Mouse (Mus musculus) right cerebral cortex, postnatal 10 days (tissue): ENCODE data around the gene Ccdc86.
A peak's percentile ranks its signal among the peaks of the same experiment; 100 is the strongest.

Experiments
- DNase-seq, 2 experiments: peaks; one replicate each; pipeline ENCODE4 v3.0.0; 2021; ENCODE audit warnings: low spot score in 2 of 2

Gene Ccdc86

GRCm38 (mm10) chr19:10949112-10949511 is at the start of gene Ccdc86:
Gene Ccdc86 (minus strand): TSS chr19:10949266.
- peak; percentile 98 for DNase-seq

- DNase-seq = no peak
These were observed 44.1 kb upstream of the Ccdc86 start, which contains the start of gene Ms4a15 for GRCm38 (mm10) chr19:10993150-10993549. Gene Ms4a15 (minus strand): TSS chr19:10993250.

- DNase-seq = no peak
These were observed 42.8 kb upstream of the Ccdc86 start for GRCm38 (mm10) chr19:10991911-10992310.

- DNase-seq = no peak
These were observed 41.7 kb upstream of the Ccdc86 start for GRCm38 (mm10) chr19:10990751-10991150.

GRCm38 (mm10) chr19:10988563-10988962 is 39.5 kb upstream of the Ccdc86 start:
- no peak for DNase-seq

- peak in 1 of 2 experiments; percentile 17 for DNase-seq
These were observed 36.8 kb upstream of the Ccdc86 start for GRCm38 (mm10) chr19:10985889-10986288.

- DNase-seq = no peak
These were observed 35.5 kb upstream of the Ccdc86 start for GRCm38 (mm10) chr19:10984551-10984950.

GRCm38 (mm10) chr19:10983146-10983545 is 34.1 kb upstream of the Ccdc86 start:
- DNase-seq = no peak

GRCm38 (mm10) chr19:10980210-10980609 is 31.1 kb upstream of the Ccdc86 start:
- DNase-seq = no peak

DNA sequence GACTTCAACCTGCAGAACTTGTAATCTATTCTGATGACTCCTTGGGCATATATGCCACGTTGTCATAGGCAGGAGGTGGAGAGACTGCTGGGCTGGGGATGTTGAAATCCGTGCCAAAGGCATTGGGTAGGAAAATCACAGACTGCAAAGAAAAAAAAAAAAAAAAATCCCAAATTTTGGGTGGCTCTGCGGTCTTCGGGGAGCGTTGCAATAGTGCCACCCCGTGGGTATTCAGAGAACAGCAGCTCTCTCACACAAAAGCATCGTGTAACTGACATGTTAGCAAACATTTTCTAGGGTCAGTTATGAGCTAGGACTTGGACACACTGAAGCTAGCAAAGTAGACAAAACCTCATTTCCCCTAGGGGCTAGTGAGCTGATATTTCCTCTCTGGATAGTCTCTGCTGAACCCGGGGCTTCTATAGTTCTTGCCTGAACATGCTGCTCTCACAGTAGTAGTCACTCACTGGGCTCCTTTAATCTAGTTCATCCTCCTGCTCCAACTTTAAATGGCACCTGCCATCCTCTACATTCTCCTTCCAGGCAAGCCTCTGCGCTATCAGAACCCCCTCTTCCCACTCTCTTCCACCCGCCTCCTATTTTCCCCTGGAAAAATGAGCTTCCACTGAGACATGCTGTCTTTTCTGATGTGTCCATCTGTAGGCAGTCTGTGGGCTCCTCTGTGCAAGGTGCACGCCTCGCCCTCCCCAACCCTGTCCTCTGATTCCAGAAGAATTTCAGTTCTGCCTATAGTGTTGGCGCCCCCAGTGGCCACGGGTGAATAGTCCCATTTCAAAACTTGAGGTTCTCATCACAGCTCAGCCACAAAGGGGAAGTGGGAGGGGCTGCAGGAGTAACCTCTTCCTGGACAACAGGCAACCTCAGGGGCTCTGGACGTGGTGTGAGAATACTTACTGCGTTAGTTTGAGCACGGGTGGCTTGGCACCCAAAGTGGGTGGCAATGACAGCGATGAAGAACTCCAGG is 30.4 kb upstream of the Ccdc86 start:
- DNase-seq = peak; percentile 80 to 83

DNA sequence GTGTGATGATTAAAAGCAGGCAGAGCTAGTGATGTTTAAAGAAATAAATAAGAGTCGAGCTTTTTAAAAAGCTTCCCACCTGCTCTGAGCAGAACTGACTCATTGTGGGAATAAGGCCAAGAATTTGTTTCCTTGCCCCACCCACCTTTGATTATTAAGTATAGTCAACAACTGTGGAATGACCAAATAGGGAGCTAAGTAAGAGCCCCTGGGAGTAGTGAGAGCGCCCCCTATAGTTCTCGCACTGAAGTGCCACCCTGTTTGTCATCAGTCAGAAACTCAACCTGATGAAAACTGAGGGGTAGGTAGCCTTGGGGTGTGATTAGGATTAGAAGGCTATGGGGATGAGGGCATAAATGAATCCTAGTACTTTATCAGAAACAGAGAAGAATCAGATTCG is 27.3 kb upstream of the Ccdc86 start:
- no peak for DNase-seq

DNA sequence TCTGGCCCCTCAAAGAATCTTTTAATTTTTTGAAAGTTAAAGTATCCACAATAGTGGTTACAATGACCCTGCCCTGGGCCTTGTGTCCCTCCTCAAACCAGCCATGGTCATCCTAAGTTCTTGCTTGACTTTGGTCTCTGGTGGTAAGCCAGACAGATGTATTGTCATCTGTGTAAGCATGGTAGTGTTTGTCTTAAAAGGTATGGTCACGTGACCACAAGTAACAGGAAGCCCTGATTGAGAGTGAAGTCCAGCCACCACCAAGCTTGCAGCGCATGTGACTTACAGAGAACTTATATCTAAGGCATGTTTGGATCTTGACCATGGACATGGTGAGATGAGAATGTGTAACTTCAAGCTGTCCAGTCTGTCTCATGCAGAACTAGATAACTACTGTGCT is 26.1 kb upstream of the Ccdc86 start:
- no peak for DNase-seq

DNA sequence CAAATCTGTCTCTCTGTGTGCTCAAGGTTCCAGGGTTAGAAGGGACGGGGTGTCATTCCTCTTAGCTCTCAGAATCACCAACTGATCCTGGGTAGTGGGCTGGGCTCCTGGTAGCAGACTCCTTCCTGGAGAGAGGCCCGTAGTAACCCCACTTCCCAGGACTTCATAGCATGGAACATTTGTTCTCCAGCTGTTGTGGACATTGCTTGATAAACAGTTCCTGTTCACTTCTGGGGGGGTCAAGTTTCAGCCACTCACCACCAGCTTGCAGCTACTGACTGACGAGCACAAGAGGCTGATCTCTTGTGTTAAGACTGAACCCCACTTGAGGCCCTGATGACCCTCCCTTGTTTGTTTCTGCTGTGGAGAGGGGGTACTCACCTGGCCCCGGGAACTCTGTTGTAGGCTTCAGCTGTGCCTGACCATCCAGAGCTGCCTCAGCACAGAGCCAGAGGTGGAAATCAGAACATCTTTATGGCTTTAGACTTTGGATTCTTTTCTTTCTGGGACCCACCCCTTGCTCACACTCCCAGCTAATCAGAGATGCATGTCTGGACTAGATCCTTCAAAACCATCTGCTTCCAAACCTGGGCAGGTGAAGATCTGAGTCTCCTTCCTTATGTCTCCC is 25.3 kb upstream of the Ccdc86 start, which contains the start of gene Ms4a10:
TSS of gene Ms4a10 (minus strand) at position 433 of the 628 bp plus-strand sequence.
- no peak for DNase-seq

GRCm38 (mm10) chr19:10973187-10973586 is 24.1 kb upstream of the Ccdc86 start:
- no peak for DNase-seq

GRCm38 (mm10) chr19:10972660-10973059 is 23.6 kb upstream of the Ccdc86 start:
- no peak for DNase-seq

- no peak for DNase-seq
These were observed 21.4 kb upstream of the Ccdc86 start for GRCm38 (mm10) chr19:10970457-10970856.

- DNase-seq = no peak
These were observed 19.5 kb upstream of the Ccdc86 start for GRCm38 (mm10) chr19:10968578-10968977.

DNA sequence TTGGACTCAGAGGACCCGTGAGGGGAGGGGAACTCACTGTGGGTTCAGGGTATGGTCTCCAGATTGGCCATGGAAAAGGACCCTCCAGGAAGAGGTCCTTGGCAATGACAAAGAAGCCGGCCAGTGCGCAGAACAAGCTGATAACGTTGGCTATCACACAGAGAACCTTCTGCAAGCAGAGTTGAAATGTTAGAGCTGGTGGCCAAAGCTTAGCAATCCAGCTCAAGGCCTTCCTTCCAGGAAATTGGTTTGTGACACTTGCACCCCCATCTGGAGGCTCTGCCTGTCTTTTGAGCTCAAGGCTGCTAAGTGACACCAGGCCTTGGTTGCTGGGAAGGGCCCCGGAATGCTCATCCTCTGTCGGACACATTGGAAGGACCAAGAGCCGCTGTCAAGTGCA is 16.7 kb upstream of the Ccdc86 start:
- DNase-seq = no peak

GRCm38 (mm10) chr19:10959978-10960346 is 10.9 kb upstream of the Ccdc86 start:
- no peak for DNase-seq

DNA sequence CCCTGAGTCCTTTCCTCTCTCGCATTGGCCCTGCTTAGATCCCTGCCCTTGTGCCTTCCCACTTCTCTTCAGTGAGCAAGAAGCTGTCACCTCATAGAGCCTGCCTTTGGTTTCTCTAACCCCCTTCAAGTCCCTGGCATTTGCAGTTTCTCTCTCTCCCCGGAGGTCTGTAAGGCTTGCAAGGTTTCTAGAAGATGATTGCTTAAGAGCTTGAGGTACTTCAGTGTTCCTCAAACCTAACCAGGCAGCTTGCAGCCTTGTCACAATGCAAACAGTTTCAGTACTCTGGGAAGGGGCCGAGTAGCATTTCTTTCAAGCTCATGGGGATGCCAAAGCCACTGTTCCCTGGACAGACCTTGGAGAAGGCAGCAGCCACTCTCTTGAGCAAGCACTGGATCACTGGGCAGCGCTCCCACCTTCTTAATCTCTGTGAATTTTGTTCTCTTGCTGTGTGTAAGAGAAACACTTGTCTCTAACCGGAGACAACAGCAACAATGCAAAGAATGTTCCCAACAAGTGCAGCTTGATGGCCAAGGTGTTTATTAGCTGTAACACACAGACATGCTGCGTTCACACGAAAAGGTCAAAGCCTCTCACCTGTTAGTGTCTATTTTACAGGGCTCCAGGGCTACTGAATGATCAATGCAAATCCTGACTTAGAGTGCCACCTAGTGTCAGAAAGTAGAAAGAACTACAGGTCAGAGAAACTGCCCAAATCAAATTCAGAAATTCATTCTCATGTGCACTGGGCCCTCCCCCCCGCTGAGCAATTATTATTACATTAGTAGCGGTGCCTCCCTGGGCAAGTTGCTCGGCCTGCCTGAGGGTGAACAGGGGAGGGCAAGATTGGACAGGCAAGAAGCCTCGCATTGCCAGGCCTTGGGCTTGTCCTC is 10.3 kb upstream of the Ccdc86 start:
- peak in 1 of 2 experiments; percentile 45 for DNase-seq

- DNase-seq = peak; percentile 68 to 71
These were observed 3.2 kb upstream of the Ccdc86 start for GRCm38 (mm10) chr19:10952021-10952939.
